ENCODE assay signal across 26 mouse cellular contexts in the genomic region with DNA sequence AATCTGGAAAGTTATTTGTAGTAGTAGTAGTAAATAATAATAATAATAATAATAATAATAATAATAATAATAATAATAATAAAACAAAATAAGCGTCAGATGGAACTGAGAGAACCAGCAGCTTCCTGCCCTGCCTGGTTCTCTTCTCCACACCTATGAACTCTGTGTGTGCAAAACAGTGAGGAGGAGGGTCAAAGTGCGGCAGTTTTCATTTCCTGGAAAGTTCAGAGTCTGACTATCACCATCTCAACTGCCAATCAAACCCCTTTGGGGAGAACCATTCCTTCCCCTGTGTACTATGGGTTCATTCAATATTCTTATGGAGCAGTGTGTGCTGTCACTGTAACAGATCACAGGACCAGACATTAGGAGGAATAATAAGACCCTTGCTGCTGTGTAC.
A peak's percentile ranks its signal among the peaks of the same experiment; 100 is the strongest.
DNase-seq lines count a peak whose midpoint lies in the region; ATAC-seq lines count a peak whose summit lies in the region.
"Had no signal": no experiment of that assay in that cellular context is flagged by ENCODE, and none has a peak within 500 bp of the region (broad histone marks: within the 10 kb centered on the region; RNA-seq: fewer than 3 reads in every experiment).

No protein-coding gene starts in this region.

- no peaks in the 10 kb centered on the region for H3K27me3 ChIP-seq in heart, embryonic 12.5 days (replicated peaks)
- no peaks in the 10 kb centered on the region for H3K27me3 ChIP-seq in intestine, embryonic 15.5 days (replicated peaks)
- H3K27me3 ChIP-seq: forebrain, embryonic 13.5 days; heart, embryonic 15.5 days; limb, embryonic 13.5 days; liver, embryonic 13.5 days; neural tube, embryonic 13.5 days had no signal

- DNase-seq in heart, adult 11 months = peak; percentile 13
- peak; percentile 55 for DNase-seq in kidney, adult 9 months
- no peak for DNase-seq in kidney, postnatal 4 days
- peak; percentile 12 to 42 for DNase-seq in kidney, postnatal 25 days
- DNase-seq in right cerebral cortex, adult 2 months (ENCODE audit: low spot score in 2 of 2) = no peak
- DNase-seq in urinary bladder, adult 2 months (ENCODE audit: low spot score) = no peak
- DNase-seq: adrenal gland, adult 8-10 months; cerebellum, adult 2 months; cerebellum, postnatal 14 days; lung, embryonic 14.5 days; lung, postnatal 14 days; right cerebral cortex, postnatal 14 days; thymus, adult 18-20 months; thymus, postnatal 25 days had no signal

- no peaks in the 10 kb centered on the region for H3K36me3 ChIP-seq in heart, embryonic 12.5 days
- H3K36me3 ChIP-seq in intestine, embryonic 15.5 days = no peaks in the 10 kb centered on the region
- H3K36me3 ChIP-seq: G1E; heart, embryonic 15.5 days; limb, embryonic 13.5 days; liver, embryonic 13.5 days; midbrain, embryonic 10.5 days; neural tube, embryonic 13.5 days had no signal

- H3K9me3 ChIP-seq in heart, embryonic 12.5 days (replicated peaks) = no peaks in the 10 kb centered on the region
- H3K9me3 ChIP-seq in intestine, embryonic 15.5 days = no peaks in the 10 kb centered on the region
- H3K9me3 ChIP-seq: forebrain, embryonic 13.5 days; G1E; heart, embryonic 15.5 days; limb, embryonic 13.5 days; liver, embryonic 13.5 days; midbrain, embryonic 10.5 days; neural tube, embryonic 13.5 days had no signal

- H3K27ac ChIP-seq in heart, embryonic 12.5 days (ENCODE audit: poor library complexity, severe bottlenecking) = no peak overlapping the region
- H3K27ac ChIP-seq in intestine, embryonic 15.5 days = no peak overlapping the region
- H3K27ac ChIP-seq: forebrain, embryonic 13.5 days; heart, embryonic 15.5 days; limb, embryonic 13.5 days; liver, embryonic 13.5 days; midbrain, embryonic 10.5 days; neural tube, embryonic 13.5 days had no signal

- no peak overlapping the region for H3K4me2 ChIP-seq in heart, embryonic 12.5 days
- H3K4me2 ChIP-seq in intestine, embryonic 15.5 days (replicated peaks) = no peak overlapping the region
- H3K4me2 ChIP-seq: forebrain, embryonic 13.5 days; heart, embryonic 15.5 days; limb, embryonic 13.5 days; liver, embryonic 13.5 days; lung, embryonic 14.5 days; neural tube, embryonic 13.5 days had no signal

- no peak for ATAC-seq in heart, embryonic 12.5 days (ENCODE audit: insufficient number of reproducible peaks, low FRiP score)
- peak; percentile 92 for ATAC-seq in intestine, embryonic 15.5 days
- ATAC-seq: forebrain, embryonic 13.5 days; hindbrain, embryonic 16.5 days had no signal

- H3K4me3 ChIP-seq in heart, embryonic 12.5 days = no peak overlapping the region
- H3K4me3 ChIP-seq in intestine, embryonic 15.5 days (replicated peaks) = no peak overlapping the region
- H3K4me3 ChIP-seq: erythroblast, embryonic 14.5 days; forebrain, embryonic 13.5 days; heart, embryonic 15.5 days; limb, embryonic 13.5 days; liver, embryonic 13.5 days; midbrain, embryonic 10.5 days; myocyte; neural tube, embryonic 13.5 days had no signal

- WGBS in heart, embryonic 12.5 days = 83% methylated on average over 2 of the region's 2 CpGs
- 82% methylated on average over 2 of the region's 2 CpGs for WGBS in intestine, embryonic 15.5 days

- no peak overlapping the region for H3K9ac ChIP-seq in heart, embryonic 12.5 days
- no peak overlapping the region for H3K9ac ChIP-seq in intestine, embryonic 15.5 days
- H3K9ac ChIP-seq: forebrain, embryonic 13.5 days; heart, embryonic 15.5 days; limb, embryonic 13.5 days; liver, embryonic 13.5 days; lung, embryonic 14.5 days; neural tube, embryonic 13.5 days had no signal

- H3K4me1 ChIP-seq in heart, embryonic 12.5 days (replicated peaks) = no peaks in the 10 kb centered on the region
- H3K4me1 ChIP-seq in intestine, embryonic 15.5 days (replicated peaks) = no peaks in the 10 kb centered on the region
- H3K4me1 ChIP-seq: forebrain, embryonic 13.5 days; heart, embryonic 15.5 days; limb, embryonic 13.5 days; midbrain, embryonic 10.5 days; neural tube, embryonic 13.5 days had no signal

Comparison
In these comparisons a context has a peak if more than half of its experiments do, and no peak if none do; other contexts are left out.
1. DNase-seq: peak in heart, adult 11 months (single experiment), kidney, adult 9 months (single experiment) and kidney, postnatal 25 days (2 of 2); none in kidney, postnatal 4 days (0 of 2), right cerebral cortex, adult 2 months (0 of 2) and urinary bladder, adult 2 months (single experiment).